Mouse (Mus musculus) intestine, embryonic 16.5 days (tissue): ENCODE data around the gene Thap4. TPM values are rescaled to one million over a fixed set of nuclear protein-coding genes. Genes with fewer than 3 reads are reported as not detected.
A peak's percentile ranks its signal among the peaks of the same experiment; 100 is the strongest.

Experiments
- ATAC-seq: fragments of 200-750 bp; cut with Nextera tagmentation; 2 replicates; pipeline ENCODE4 v1.8.0; 2017; ENCODE audit warnings: moderate TSS enrichment, moderate library complexity
- H3K27ac ChIP-seq: fragments of 300-500 bp; sonication (generic); 2 replicates; pipeline ENCODE4 v1.5.1; 2014; ENCODE audit warnings: mild to moderate bottlenecking, low read length
- H3K27me3 ChIP-seq: fragments of 300-500 bp; sonication (generic); replicated peaks from 2 replicates; pipeline ENCODE4 v1.6.1; 2014; ENCODE audit warnings: low read length, control low read depth, mixed read lengths; ENCODE audit not compliant: control insufficient read depth, insufficient read depth
- H3K36me3 ChIP-seq: fragments of 300-500 bp; sonication (generic); 2 replicates; pipeline ENCODE4 v1.6.1; 2014; ENCODE audit warnings: low read length, control low read depth; ENCODE audit not compliant: control insufficient read depth, insufficient read depth
- H3K4me1 ChIP-seq: fragments of 300-500 bp; sonication (generic); 2 replicates; pipeline ENCODE4 v1.6.1; 2014; ENCODE audit warnings: low read length, control low read depth, mixed read lengths; ENCODE audit not compliant: control insufficient read depth, insufficient read depth
- H3K4me2 ChIP-seq: fragments of 300-500 bp; sonication (generic); 2 replicates; pipeline ENCODE4 v1.6.1; 2014; ENCODE audit warnings: low read depth, low read length, control low read depth
- H3K4me3 ChIP-seq: fragments of 300-500 bp; sonication (generic); 2 replicates; pipeline ENCODE4 v1.5.1; 2014; ENCODE audit warnings: mild to moderate bottlenecking, low read length
- H3K9ac ChIP-seq: fragments of 300-500 bp; sonication (generic); 2 replicates; pipeline ENCODE4 v1.6.1; 2014; ENCODE audit warnings: low read depth, low read length
- H3K9me3 ChIP-seq: fragments of 300-500 bp; sonication (generic); 2 replicates; pipeline ENCODE4 v1.6.1; 2016; ENCODE audit warnings: low read length, control low read depth; ENCODE audit not compliant: control insufficient read depth
- WGBS: fragments of 180-500 bp; shearing (Covaris S2); extraction: QIAGEN DNeasy Blood & Tissue Kit; methylation state at CpG from one replicate; pipeline ENCODE4 v1.1.7; 2014; 5-methylcytosine and 5-hydroxymethylcytosine counted together
- polyA plus RNA-seq: library from polyadenylated mRNA; unstranded; fragments of >200 nt; fragmentation: Nextera tagmentation; extraction: Ambion mirVana; gene quantifications from 2 replicates; pipeline ENCODE4 v1.2.1, GENCODE M21; 2015

Gene Thap4
- polyA plus RNA-seq, 1 experiment from 2014 or later = 85.9 TPM

DNA sequence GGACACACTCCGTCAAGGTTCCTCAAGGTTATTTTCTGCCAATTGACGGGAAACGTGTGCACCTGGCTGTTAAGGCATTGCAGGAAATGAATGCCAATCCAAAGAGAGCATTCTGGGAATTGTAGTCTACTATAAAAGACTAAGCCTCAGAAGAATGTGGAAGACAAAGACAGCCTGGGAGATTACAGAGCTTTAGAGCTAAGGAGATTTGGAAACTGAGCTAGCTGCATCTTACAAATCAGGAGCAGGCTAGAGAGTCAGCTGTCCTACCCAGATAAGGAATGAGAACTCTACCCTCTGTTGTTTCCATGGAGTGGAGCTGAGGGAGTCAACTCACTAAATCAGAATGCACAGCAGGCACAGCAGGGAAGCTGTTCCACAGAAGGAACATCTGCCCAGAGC, 22.8 kb downstream of the Thap4 start:
- H3K4me1 ChIP-seq = no peaks in the 10 kb centered on the region
- H3K4me3 ChIP-seq = no peak overlapping the region
- H3K9ac ChIP-seq = no peak overlapping the region
- H3K4me2 ChIP-seq = no peak overlapping the region
- 20% methylated on average over 3 of the region's 3 CpGs for WGBS
- H3K27ac ChIP-seq = no peak overlapping the region
- H3K27me3 ChIP-seq = no peaks in the 10 kb centered on the region
- no peaks in the 10 kb centered on the region for H3K9me3 ChIP-seq
- H3K36me3 ChIP-seq = no peaks in the 10 kb centered on the region
- ATAC-seq = peak; percentile 55

DNA sequence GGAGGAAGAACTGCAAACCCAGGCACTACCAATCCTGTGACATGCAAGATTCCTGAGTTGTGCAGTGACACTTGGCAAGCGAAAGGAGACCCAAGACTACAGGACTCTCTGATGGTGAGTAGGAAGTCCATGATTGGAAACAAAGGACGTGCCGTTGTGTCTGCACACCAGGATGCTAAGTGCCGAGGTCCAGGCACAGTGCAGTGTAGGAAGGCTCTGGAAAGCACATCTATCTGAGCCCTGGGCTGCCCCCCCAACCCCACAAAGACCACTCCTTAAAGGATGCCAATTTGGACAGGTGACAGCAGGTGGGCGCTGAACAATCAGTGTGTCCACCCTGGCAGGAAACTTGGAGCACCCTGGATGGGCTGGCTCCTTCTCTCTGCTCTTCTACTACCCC, 23.6 kb downstream of the Thap4 start:
- H3K27me3 ChIP-seq = no peaks in the 10 kb centered on the region
- no peaks in the 10 kb centered on the region for H3K4me1 ChIP-seq
- H3K4me2 ChIP-seq = peak overlapping the region; percentile 42; the same call in 1 of the 2 replicates
- ATAC-seq = peak; percentile 46
- no peaks in the 10 kb centered on the region for H3K9me3 ChIP-seq
- 93% methylated on average over 5 of the region's 5 CpGs for WGBS
- H3K27ac ChIP-seq = no peak overlapping the region
- H3K4me3 ChIP-seq = peak overlapping the region; percentile 24; the same call in 1 of the 2 replicates
- H3K9ac ChIP-seq = peak overlapping the region; percentile 57
- no peaks in the 10 kb centered on the region for H3K36me3 ChIP-seq

DNA sequence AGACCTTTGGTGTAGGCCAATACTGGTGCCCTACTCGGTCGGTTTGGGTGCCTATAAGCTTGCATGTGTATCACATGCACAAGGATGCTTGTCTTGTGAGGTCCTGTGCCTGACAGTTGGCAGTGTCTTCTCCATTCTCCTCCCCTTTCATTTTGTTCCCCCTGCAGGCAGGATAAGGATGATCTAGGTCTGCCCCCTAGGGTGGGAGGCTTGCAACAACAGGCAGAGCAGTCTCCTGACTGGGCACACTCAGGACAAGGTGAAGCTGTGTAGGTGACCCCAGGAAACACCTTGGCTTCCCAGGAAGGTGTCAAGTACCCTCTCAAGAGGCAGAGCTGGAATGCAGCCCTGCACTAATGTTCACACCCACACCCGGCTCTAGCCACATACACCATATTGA, 27.7 kb downstream of the Thap4 start:
- H3K36me3 ChIP-seq = peaks cover 3% of the 10 kb centered on the region; the same call in 1 of the 2 replicates
- H3K27ac ChIP-seq = no peak overlapping the region
- no peak overlapping the region for H3K4me3 ChIP-seq
- no peak overlapping the region for H3K4me2 ChIP-seq
- no peaks in the 10 kb centered on the region for H3K4me1 ChIP-seq
- H3K9ac ChIP-seq = no peak overlapping the region
- 66% methylated on average over 3 of the region's 3 CpGs for WGBS
- no peaks in the 10 kb centered on the region for H3K27me3 ChIP-seq
- peak; percentile 26; the same call in 1 of the 2 replicates for ATAC-seq
- H3K9me3 ChIP-seq = no peaks in the 10 kb centered on the region

DNA sequence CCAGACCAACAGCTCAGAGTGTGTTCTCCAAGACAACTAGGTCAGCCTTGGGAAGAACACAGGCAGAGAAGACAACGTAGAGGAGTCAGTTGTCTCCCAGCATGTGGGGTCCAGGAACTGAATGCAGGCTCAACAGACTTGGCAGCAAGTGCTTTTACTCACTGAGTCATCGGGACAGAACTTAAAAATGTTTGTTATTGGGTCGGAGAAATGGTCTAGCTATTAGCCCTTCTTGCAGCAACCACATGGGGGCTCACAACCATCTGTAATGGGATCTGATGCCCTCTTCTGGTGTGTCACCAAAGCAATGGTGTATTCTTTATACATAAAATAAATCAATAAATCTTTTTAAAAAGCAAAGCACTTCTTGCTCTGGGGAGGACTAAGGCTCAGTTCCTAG, 28.5 kb downstream of the Thap4 start:
- 73% methylated on average over 3 of the region's 3 CpGs for WGBS
- no peak overlapping the region for H3K9ac ChIP-seq
- no peak overlapping the region for H3K4me2 ChIP-seq
- H3K27ac ChIP-seq = no peak overlapping the region
- no peaks in the 10 kb centered on the region for H3K9me3 ChIP-seq
- no peaks in the 10 kb centered on the region for H3K4me1 ChIP-seq
- H3K27me3 ChIP-seq = no peaks in the 10 kb centered on the region
- peaks cover 3% of the 10 kb centered on the region; the same call in 1 of the 2 replicates for H3K36me3 ChIP-seq
- ATAC-seq = no peak
- H3K4me3 ChIP-seq = no peak overlapping the region

DNA sequence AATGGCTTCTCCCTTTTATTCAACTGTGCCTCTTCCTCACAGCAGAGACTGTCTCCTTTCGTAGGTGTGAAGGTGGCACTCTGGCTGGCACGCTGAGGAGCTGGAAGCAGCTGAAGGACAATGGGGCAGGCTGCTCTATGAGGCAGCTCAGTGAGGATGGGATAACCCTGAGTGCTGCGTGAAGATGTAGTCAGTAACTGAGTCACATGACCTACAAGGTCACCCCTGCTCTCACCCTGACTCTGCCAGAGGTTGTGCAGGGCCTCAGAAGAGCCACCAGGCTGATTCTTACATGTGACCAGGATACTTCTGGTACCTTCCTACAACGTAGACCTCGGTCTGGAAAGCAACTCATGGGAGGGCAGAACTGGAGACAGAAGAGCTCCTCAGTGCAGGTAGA, 29.0 kb downstream of the Thap4 start:
- peak; percentile 21; the same call in 1 of the 2 replicates for ATAC-seq

DNA sequence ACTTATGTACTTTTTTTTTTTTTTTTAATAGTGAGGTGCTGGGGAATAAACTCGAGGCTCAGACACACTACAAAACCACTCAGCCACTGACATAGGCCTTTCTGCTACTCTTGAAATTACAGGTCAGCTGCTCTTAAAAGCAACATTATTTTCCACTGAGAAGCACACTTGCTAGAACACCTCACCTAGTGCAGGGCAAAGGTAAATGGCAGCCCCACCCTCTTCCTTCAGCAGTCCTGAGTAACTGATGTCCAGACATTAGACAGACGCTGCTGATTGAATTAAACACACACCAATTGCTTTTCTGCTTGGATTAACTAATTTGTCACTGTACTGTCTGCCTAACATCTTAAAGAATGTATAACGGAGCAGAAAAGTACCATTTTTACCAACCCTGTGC, 30.0 kb downstream of the Thap4 start:
- H3K27ac ChIP-seq = 0 out of 2 replicates have a peak overlapping the region, but pooled peaks have one; percentile 15
- H3K9ac ChIP-seq = no peak overlapping the region
- H3K9me3 ChIP-seq = no peaks in the 10 kb centered on the region
- no peaks in the 10 kb centered on the region for H3K4me1 ChIP-seq
- ATAC-seq = peak; percentile 52
- WGBS = 80% methylated on average over 3 of the region's 3 CpGs
- H3K36me3 ChIP-seq = peaks cover 3% of the 10 kb centered on the region; the same call in 1 of the 2 replicates
- no peak overlapping the region for H3K4me2 ChIP-seq
- no peaks in the 10 kb centered on the region for H3K27me3 ChIP-seq
- no peak overlapping the region for H3K4me3 ChIP-seq

More for the DNA sequence above, 29.0 kb downstream of the Thap4 start:
- Histone ChIP-seq H3K9me3 (no peaks in the 10 kb centered on the region), H3K4me3 (no peak overlapping the region), H3K9ac (no peak overlapping the region), H3K27me3 (no peaks in the 10 kb centered on the region), H3K36me3 (peaks cover 3% of the 10 kb centered on the region; the same call in 1 of the 2 replicates), H3K4me1 (no peaks in the 10 kb centered on the region), H3K27ac (no peak overlapping the region), H3K4me2 (no peak overlapping the region)
- 91% methylated on average over 5 of the region's 5 CpGs for WGBS

DNA sequence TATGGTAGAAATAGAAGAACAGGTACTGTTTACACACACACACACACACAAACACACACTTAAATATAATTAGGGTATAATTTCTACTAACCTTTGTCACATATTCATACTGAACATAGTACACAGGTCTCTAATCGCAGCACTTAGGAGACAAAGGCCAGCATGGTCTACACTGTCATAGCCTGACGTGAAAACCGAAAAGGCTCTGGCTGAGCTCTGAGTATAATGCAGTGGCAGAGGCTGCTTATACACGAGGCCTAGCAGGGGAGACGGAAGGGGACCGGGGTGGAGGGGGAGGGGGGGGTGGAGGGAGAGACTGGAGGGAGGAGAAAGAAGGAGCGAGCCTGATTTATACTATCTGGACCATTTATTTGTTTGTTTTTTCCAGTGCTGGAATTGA, 33.1 kb downstream of the Thap4 start:
- WGBS = 60% methylated on average over 7 of the region's 7 CpGs
- no peak for ATAC-seq
- Histone ChIP-seq H3K4me1 (no peaks in the 10 kb centered on the region), H3K27ac (no peak overlapping the region), H3K9ac (no peak overlapping the region), H3K36me3 (peaks cover 3% of the 10 kb centered on the region; the same call in 1 of the 2 replicates), H3K27me3 (no peaks in the 10 kb centered on the region), H3K9me3 (no peaks in the 10 kb centered on the region), H3K4me3 (no peak overlapping the region), H3K4me2 (no peak overlapping the region)

DNA sequence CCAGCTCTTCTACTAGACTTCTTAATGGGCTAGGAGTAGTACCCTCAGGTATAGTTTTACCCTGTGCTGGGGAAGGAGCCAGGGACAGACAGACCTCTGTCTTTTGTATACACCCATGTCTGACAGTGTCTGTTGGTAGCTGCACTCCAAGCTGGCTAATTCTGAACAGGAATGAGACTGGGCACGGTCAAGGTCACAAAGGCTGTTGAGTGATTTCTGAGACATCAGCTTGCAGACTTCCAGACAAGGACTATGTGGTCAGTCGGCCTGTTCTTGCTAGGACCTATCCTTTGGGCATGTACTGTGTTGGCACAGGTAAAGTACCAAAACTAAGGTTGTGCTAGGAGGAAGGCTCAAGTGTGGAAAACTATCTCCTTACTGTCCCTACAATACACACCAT, 38.5 kb downstream of the Thap4 start:
- H3K4me2 ChIP-seq = no peak overlapping the region
- H3K27ac ChIP-seq = no peak overlapping the region
- no peaks in the 10 kb centered on the region for H3K4me1 ChIP-seq
- H3K27me3 ChIP-seq = no peaks in the 10 kb centered on the region
- no peak for ATAC-seq
- no peaks in the 10 kb centered on the region for H3K36me3 ChIP-seq
- WGBS = 90% methylated on average over 2 of the region's 2 CpGs
- H3K9ac ChIP-seq = no peak overlapping the region
- no peaks in the 10 kb centered on the region for H3K9me3 ChIP-seq
- no peak overlapping the region for H3K4me3 ChIP-seq

DNA sequence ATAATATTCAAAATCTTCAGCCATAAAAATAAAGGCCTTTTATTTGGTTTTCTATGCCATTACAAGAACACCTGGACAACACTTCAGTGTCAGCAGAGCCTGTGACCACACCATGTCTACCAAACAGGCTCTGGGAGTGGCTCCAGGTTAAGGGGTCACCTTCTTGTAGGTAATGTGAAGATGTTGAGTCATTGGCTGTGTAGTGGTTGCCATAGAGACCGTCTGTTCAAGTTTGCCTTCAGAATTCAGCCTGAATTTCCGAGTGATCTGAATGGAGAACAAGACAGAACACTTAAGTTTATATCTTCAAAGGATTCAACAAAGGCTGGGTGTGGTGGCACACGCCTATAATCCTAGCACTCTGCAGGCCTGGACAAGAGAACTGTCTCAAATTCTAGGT, 49.3 kb downstream of the Thap4 start:
- peaks cover 4% of the 10 kb centered on the region; the same call in 1 of the 2 replicates for H3K36me3 ChIP-seq
- WGBS = 61% methylated on average over 3 of the region's 3 CpGs
- no peak overlapping the region for H3K27ac ChIP-seq
- no peak overlapping the region for H3K4me3 ChIP-seq
- no peaks in the 10 kb centered on the region for H3K9me3 ChIP-seq
- H3K27me3 ChIP-seq = no peaks in the 10 kb centered on the region
- no peak for ATAC-seq
- no peak overlapping the region for H3K9ac ChIP-seq
- H3K4me2 ChIP-seq = no peak overlapping the region
- no peaks in the 10 kb centered on the region for H3K4me1 ChIP-seq

DNA sequence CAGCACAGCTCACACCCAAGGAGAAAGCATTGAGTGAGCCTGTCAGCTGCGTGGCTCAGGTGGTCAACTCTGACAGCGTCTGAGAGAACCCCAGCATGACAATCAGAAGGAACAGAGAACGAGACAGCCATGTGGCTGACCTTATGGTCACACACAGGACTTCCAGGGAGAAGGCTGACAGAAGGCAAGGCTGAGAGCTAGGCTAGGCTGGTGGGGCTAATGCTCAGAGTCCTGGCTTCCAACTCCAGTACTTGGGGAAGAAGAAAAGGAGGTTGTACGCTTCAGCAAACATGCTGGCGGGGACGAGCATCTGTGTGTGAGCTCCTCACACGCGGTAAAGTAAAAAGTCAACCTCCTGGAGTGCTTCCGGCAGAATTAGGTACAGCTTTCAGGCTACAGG, 50.3 kb downstream of the Thap4 start:
- ATAC-seq = no peak
- Histone ChIP-seq H3K27ac (no peak overlapping the region), H3K9ac (no peak overlapping the region), H3K4me2 (no peak overlapping the region), H3K9me3 (no peaks in the 10 kb centered on the region), H3K36me3 (peaks cover 4% of the 10 kb centered on the region; the same call in 1 of the 2 replicates), H3K4me1 (no peaks in the 10 kb centered on the region), H3K27me3 (no peaks in the 10 kb centered on the region), H3K4me3 (no peak overlapping the region)
- WGBS = 87% methylated on average over 9 of the region's 9 CpGs
